Mouse (Mus musculus) heart, embryonic 15.5 days (tissue): ENCODE measurements around the gene Cdyl. TPM values are rescaled to one million over a fixed set of nuclear protein-coding genes. Genes with fewer than 3 reads are reported as not detected.

Experiments
- ATAC-seq: fragments of 200-750 bp; cut with Nextera tagmentation; replicated peaks from 2 replicates; pipeline ENCODE4 v1.8.0; 2017; ENCODE audit warnings: low read depth, moderate TSS enrichment; ENCODE audit not compliant: insufficient number of reproducible peaks, insufficient read depth, low FRiP score
- H3K27ac ChIP-seq: fragments of 300-500 bp; sonication (generic); 2 replicates; pipeline ENCODE4 v1.5.1; 2015; ENCODE audit warnings: mild to moderate bottlenecking, inconsistent platforms
- H3K27me3 ChIP-seq: fragments of 300-500 bp; sonication (generic); 2 replicates; pipeline ENCODE4 v1.6.1; 2015; ENCODE audit warnings: inconsistent platforms
- H3K36me3 ChIP-seq: fragments of 300-500 bp; sonication (generic); 2 replicates; pipeline ENCODE4 v1.6.1; 2015; ENCODE audit warnings: mild to moderate bottlenecking, inconsistent platforms
- H3K4me1 ChIP-seq: fragments of 300-500 bp; sonication (generic); replicated peaks from 2 replicates; pipeline ENCODE4 v1.6.1; 2015; ENCODE audit warnings: inconsistent platforms
- H3K4me2 ChIP-seq: fragments of 300-500 bp; sonication (generic); 2 replicates; pipeline ENCODE4 v1.6.1; 2015; ENCODE audit warnings: inconsistent platforms, mild to moderate bottlenecking, moderate library complexity
- H3K4me3 ChIP-seq: fragments of 300-500 bp; sonication (generic); 2 replicates; pipeline ENCODE4 v1.5.1; 2015; ENCODE audit warnings: mild to moderate bottlenecking, inconsistent platforms
- H3K9ac ChIP-seq: fragments of 300-500 bp; sonication (generic); 2 replicates; pipeline ENCODE4 v1.6.1; 2015; ENCODE audit warnings: mild to moderate bottlenecking, inconsistent platforms
- H3K9me3 ChIP-seq: fragments of 300-500 bp; sonication (generic); replicated peaks from 2 replicates; pipeline ENCODE4 v1.6.1; 2016; ENCODE audit warnings: inconsistent platforms
- WGBS: fragments of 180-500 bp; shearing (Covaris S2); methylation state at CpG from one replicate; pipeline ENCODE4 v1.1.7; 2015; ENCODE audit warnings: mixed read lengths; 5-methylcytosine and 5-hydroxymethylcytosine counted together
- polyA plus RNA-seq: library from polyadenylated mRNA; unstranded; fragments of >200 nt; fragmentation: Nextera tagmentation; extraction: Ambion mirVana; gene quantifications from 2 replicates; pipeline ENCODE4 v1.2.1, GENCODE M21; 2015

The Cdyl gene
- polyA plus RNA-seq, 1 experiment from 2014 or later, result 10.0 TPM

DNA sequence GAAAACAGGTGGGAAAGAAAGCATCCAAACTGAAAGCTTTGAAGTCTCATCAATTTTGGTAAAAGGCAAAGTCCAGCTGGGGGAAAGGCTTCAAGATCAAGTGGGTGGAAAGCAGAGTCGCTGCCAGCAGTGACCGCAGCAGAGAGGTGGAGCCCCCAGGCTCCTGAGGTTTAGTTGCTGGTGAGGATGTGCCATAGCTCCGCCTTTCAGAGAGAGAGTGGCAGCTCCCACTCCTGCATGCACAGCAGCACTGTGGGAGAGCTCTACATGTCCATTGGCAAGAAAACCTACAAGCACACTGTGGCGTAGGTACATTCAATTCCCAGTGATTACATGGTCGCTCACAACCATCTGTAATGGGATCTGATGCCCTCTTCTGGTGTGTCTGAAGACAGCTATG, 219.4 kb downstream of the Cdyl start:
- H3K36me3 ChIP-seq, result peaks cover 7% of the 10 kb centered on the region; the same call in 1 of the 2 replicates
- H3K9ac ChIP-seq, result no peak overlapping the region
- no peak overlapping the region for H3K4me2 ChIP-seq
- H3K4me3 ChIP-seq, result no peak overlapping the region
- no peak for ATAC-seq
- H3K27ac ChIP-seq, result no peak overlapping the region
- 49% methylated on average over 5 of the region's 5 CpGs for WGBS
- H3K9me3 ChIP-seq, result no peaks in the 10 kb centered on the region
- H3K27me3 ChIP-seq, result no peaks in the 10 kb centered on the region
- H3K4me1 ChIP-seq, result no peaks in the 10 kb centered on the region; the same call in 1 of the 2 replicates

DNA sequence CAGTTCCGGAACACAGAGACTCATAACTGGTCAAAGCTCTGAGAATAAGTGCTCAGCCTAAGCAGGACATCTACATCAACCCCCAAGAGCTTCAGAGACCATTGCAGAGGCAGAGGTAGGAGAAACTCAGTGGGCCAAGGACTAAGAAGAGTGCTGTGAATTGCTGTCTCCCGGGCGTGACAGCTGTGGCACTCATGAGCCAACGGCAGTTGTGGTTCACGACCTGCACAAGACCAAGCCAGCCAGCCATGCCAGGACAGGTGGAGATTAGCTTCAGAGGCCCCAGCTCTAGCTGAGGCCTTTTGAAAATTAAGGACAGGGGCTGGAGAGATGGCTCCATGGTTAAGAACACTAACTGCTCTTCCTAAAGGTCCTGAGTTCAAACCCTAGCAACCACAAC, 219.9 kb downstream of the Cdyl start:
- Histone ChIP-seq H3K27me3 (no peaks in the 10 kb centered on the region), H3K4me3 (no peak overlapping the region), H3K4me1 (no peaks in the 10 kb centered on the region; the same call in 1 of the 2 replicates), H3K9ac (no peak overlapping the region; the same call in 1 of the 2 replicates), H3K36me3 (peaks cover 4% of the 10 kb centered on the region; the same call in 1 of the 2 replicates), H3K27ac (no peak overlapping the region), H3K9me3 (no peaks in the 10 kb centered on the region), H3K4me2 (no peak overlapping the region)
- no peak for ATAC-seq
- 75% methylated on average over 5 of the region's 5 CpGs for WGBS

DNA sequence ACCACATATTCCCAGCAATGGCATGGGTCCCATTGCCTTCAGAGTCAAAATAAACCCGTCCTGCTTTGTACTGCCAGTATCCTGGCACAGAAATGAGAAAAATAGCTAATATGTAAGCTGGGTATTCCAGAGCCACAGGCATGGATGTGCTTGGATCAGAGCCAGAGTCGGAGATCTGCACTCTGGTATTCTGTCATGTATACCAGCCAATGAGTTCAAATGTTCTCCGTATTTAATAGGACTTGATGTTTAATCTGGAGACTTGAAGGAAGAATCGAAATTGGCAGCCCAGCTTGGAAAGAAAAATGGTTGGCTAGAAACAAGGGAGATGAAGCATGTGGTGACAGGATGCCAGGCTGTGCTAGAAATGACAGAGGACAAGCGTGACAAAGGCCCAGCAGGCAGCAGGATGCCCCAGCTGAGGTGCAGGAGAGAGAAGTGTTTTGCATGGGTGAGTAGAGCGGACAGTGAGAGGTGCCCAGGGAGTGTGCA, 221.0 kb downstream of the Cdyl start:
- H3K4me1 ChIP-seq, result no peaks in the 10 kb centered on the region; the same call in 1 of the 2 replicates
- WGBS, result 77% methylated on average over 6 of the region's 6 CpGs
- H3K36me3 ChIP-seq, result no peaks in the 10 kb centered on the region
- H3K9ac ChIP-seq, result no peak overlapping the region
- H3K4me2 ChIP-seq, result no peak overlapping the region
- no peak overlapping the region for H3K4me3 ChIP-seq
- H3K27ac ChIP-seq, result no peak overlapping the region
- H3K9me3 ChIP-seq, result no peaks in the 10 kb centered on the region
- H3K27me3 ChIP-seq, result no peaks in the 10 kb centered on the region
- ATAC-seq, result no peak

DNA sequence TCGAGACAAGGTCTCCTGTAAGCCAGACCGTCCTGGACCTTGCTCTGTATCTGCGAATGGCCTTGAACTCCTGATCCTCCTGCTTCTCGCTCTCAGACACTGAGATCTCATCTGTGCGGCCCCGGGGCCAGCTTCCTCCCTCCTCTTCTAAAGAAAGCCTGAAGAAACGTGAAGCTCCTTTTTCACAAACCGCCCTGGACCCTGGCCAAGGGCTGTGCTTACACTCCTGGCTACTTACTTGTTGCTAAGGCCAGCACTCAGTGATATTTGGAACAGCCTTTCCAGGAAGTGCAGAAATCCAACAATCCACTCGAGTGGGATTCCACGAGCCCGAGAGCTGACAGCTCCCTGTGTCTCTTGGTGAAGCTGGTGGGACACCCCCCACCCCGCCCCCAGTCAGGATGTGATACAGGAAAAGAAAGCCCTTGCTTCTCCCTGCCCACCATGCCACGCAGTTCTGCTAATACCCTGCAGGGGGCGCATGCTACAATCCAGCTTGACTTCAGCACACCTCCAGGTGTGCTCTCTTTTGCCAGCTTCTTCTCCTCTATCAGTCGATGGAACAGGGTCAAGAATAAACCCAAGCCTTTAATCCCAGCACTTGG, 226.6 kb downstream of the Cdyl start:
- no peaks in the 10 kb centered on the region for H3K9me3 ChIP-seq
- 27% methylated on average over 15 of the region's 15 CpGs for WGBS
- no peaks in the 10 kb centered on the region for H3K27me3 ChIP-seq
- no peaks in the 10 kb centered on the region for H3K36me3 ChIP-seq
- H3K4me3 ChIP-seq, result no peak overlapping the region
- H3K4me1 ChIP-seq, result peaks cover 5% of the 10 kb centered on the region; the same call in 1 of the 2 replicates
- H3K27ac ChIP-seq, result no peak overlapping the region
- H3K4me2 ChIP-seq, result 0 out of 2 replicates have a peak overlapping the region, but pooled peaks have one; percentile 4
- ATAC-seq, result no peak
- no peak overlapping the region; the same call in 1 of the 2 replicates for H3K9ac ChIP-seq

DNA sequence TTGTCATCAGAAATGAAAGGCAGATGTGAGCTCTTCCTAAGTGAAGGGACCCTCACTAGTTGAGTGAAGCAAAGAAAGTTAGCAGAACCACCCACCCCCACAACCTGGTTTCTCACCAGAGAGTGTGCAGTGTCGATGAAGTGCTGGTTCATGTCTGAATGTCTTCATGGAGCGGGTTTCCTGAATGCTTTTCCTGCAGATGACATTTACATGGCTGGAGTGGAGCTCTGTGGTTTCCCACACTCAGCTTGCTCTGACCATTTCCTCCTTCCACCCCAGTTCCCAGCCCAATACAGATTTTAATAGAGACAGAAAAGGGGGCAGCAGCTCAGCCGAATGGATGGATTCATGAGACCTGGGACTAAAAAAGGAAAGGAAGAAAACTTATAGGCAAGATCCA, 233.2 kb downstream of the Cdyl start:
- Histone ChIP-seq H3K4me2 (no peak overlapping the region), H3K27me3 (no peaks in the 10 kb centered on the region), H3K36me3 (peaks cover 8% of the 10 kb centered on the region), H3K9ac (no peak overlapping the region), H3K27ac (no peak overlapping the region), H3K9me3 (no peaks in the 10 kb centered on the region), H3K4me1 (no peaks in the 10 kb centered on the region), H3K4me3 (no peak overlapping the region)
- WGBS, result 72% methylated on average over 3 of the region's 3 CpGs
- no peak for ATAC-seq

DNA sequence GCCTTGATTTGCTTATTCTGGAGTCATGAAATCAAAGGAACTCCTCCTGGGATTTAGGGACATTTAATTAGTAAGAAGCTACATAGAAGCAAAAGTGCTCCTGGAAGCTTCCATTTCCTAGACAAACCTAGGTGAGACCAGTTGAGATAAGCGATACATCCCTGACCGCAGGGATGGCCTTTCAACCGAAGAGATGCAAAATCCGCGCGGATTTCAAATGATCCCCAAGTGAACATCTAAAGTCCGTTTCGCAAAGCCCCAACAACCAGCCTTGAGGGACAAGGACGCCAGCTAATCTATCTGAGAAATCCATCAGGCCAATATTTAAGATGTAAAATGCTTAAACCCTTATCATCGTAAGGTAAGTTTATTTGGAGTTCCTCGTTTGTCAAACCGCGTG, 245.7 kb downstream of the Cdyl start:
- H3K36me3 ChIP-seq, result no peaks in the 10 kb centered on the region
- no peaks in the 10 kb centered on the region for H3K9me3 ChIP-seq
- peak overlapping the region; percentile 83 for H3K4me2 ChIP-seq
- H3K4me3 ChIP-seq, result peak overlapping the region; percentile 67
- 1% methylated on average over 13 of the region's 13 CpGs for WGBS
- no peak overlapping the region for H3K27ac ChIP-seq
- H3K4me1 ChIP-seq, result no peaks in the 10 kb centered on the region
- ATAC-seq, result no peak
- no peaks in the 10 kb centered on the region for H3K27me3 ChIP-seq
- peak overlapping the region; percentile 66 for H3K9ac ChIP-seq

DNA sequence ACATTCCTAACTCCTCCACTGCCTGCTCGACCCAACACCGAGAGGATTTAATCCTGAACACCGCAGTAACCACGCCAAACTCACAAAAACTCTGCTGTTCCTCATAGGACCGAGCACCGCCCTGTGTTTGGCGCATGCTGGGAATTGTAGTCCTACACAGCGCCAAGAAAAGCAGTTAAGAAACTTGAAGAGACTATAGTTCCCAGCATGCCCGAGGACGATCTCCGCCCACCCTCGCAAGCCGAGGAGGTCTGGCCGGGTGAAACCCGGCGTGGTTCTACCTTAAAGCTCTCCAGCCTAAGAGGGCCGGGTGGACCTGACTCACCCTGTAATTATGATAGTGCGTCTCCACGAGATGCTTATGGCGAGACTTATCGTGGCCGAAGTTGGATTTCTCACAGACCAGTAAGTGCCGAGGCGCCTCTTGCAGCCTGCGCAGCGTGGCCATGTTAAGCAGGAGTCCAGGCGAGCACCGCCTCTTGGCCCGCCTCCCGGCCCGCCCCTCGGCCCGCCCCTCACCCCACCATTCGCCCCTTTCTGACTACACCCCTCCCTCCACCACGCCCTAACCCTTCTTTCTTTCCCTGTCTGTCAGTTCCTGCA, 246.3 kb downstream of the Cdyl start, which contains the start of gene Rpp40:
TSS of gene Rpp40 (minus strand) at position 481 of the 603 bp plus-strand sequence.
- H3K4me2 ChIP-seq, result peak within 1 kb of the TSS; percentile 83
- H3K4me3 ChIP-seq, result peak within 1 kb of the TSS; percentile 67
- ATAC-seq, result peak; percentile 99
- H3K27ac ChIP-seq, result no peak within 1 kb of the TSS
- no peaks in the 10 kb centered on the region for H3K27me3 ChIP-seq
- no peaks in the 10 kb centered on the region for H3K36me3 ChIP-seq
- H3K9me3 ChIP-seq, result no peaks in the 10 kb centered on the region
- peak within 1 kb of the TSS; percentile 66 for H3K9ac ChIP-seq
- 1% methylated on average over 35 of the region's 35 CpGs for WGBS
- H3K4me1 ChIP-seq, result no peaks in the 10 kb centered on the region

DNA sequence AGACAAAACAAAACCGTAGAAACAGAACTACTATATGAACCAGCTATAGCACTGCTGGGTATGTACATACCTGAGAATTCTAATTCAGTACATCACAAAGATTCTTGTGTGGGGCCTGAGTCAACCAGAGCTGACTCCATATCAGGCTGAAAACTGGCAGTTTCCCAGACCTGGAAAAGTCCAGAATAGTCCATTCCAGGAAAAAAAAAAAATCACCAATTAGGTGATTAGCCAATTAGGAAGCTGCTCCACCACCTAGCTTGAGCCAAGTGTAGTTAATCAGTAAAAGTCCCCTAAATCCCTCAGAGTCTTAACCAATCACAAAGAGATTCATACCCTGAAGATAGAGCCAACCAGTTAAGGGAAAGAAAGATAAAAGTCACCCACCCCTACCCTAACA, 251.8 kb downstream of the Cdyl start:
- Histone ChIP-seq H3K4me1 (no peaks in the 10 kb centered on the region), H3K9me3 (no peaks in the 10 kb centered on the region), H3K27me3 (no peaks in the 10 kb centered on the region), H3K9ac (no peak overlapping the region), H3K4me2 (no peak overlapping the region), H3K36me3 (no peaks in the 10 kb centered on the region), H3K4me3 (no peak overlapping the region), H3K27ac (no peak overlapping the region)
- no peak for ATAC-seq
- 88% methylated on average over 1 of the region's 1 CpGs for WGBS

Other genes starting within 250 kb of the Cdyl start
- 8.5 and 8.6 TPM in 2 replicates for gene Rpp40, start 246.5 kb downstream of the Cdyl start, polyA plus RNA-seq